Mouse (Mus musculus) hindbrain, embryonic 16.5 days (tissue): ENCODE measurements around the gene Pet117. TPM values are rescaled to one million over a fixed set of nuclear protein-coding genes. Genes with fewer than 3 reads are reported as not detected.

Experiments
- ATAC-seq: fragments of 200-750 bp; cut with Nextera tagmentation; 2 replicates; pipeline ENCODE4 v1.8.0; 2017; ENCODE audit warnings: moderate TSS enrichment, moderate library complexity
- H3K27ac ChIP-seq: fragments of 300-500 bp; sonication (generic); 2 replicates; pipeline ENCODE4 v1.5.1; 2014; ENCODE audit warnings: low read depth, mild to moderate bottlenecking, control low read depth, low read length, moderate library complexity
- H3K27me3 ChIP-seq: fragments of 300-500 bp; sonication (generic); replicated peaks from 2 replicates; pipeline ENCODE4 v1.6.1; 2014; ENCODE audit warnings: low read length; ENCODE audit not compliant: control insufficient read depth, insufficient read depth
- H3K36me3 ChIP-seq: fragments of 300-500 bp; sonication (generic); 2 replicates; pipeline ENCODE4 v1.6.1; 2014; ENCODE audit warnings: mild to moderate bottlenecking, low read length, moderate library complexity, mixed read lengths; ENCODE audit not compliant: control insufficient read depth, insufficient read depth
- H3K4me1 ChIP-seq: fragments of 300-500 bp; sonication (generic); 2 replicates; pipeline ENCODE4 v1.6.1; 2014; ENCODE audit warnings: low read depth, low read length; ENCODE audit not compliant: control insufficient read depth, insufficient read depth
- H3K4me2 ChIP-seq: fragments of 300-500 bp; sonication (generic); 2 replicates; pipeline ENCODE4 v1.6.1; 2014; ENCODE audit warnings: mild to moderate bottlenecking, low read length, control low read depth, moderate library complexity
- H3K4me3 ChIP-seq: fragments of 300-500 bp; sonication (generic); 2 replicates; pipeline ENCODE4 v1.5.1; 2014; ENCODE audit warnings: mild to moderate bottlenecking, low read length, control low read depth, moderate library complexity
- H3K9ac ChIP-seq: fragments of 300-500 bp; sonication (generic); 2 replicates; pipeline ENCODE4 v1.6.1; 2014; ENCODE audit warnings: low read depth, mild to moderate bottlenecking, control low read depth, low read length, moderate library complexity
- H3K9me3 ChIP-seq: fragments of 300-500 bp; sonication (generic); 2 replicates; pipeline ENCODE4 v1.6.1; 2014; ENCODE audit warnings: mild to moderate bottlenecking, low read length, moderate library complexity; ENCODE audit not compliant: control insufficient read depth
- WGBS: fragments of 180-500 bp; shearing (Covaris S2); extraction: QIAGEN DNeasy Blood & Tissue Kit; methylation state at CpG from one replicate; pipeline ENCODE4 v1.1.7; 2014; 5-methylcytosine and 5-hydroxymethylcytosine counted together
- polyA plus RNA-seq: library from polyadenylated mRNA; unstranded; fragments of >200 nt; fragmentation: Nextera tagmentation; extraction: Ambion mirVana; gene quantifications from 2 replicates; pipeline ENCODE4 v1.2.1, GENCODE M21; 2015

Gene Pet117
- polyA plus RNA-seq, 1 experiment from 2014 or later = 2.2 TPM

DNA sequence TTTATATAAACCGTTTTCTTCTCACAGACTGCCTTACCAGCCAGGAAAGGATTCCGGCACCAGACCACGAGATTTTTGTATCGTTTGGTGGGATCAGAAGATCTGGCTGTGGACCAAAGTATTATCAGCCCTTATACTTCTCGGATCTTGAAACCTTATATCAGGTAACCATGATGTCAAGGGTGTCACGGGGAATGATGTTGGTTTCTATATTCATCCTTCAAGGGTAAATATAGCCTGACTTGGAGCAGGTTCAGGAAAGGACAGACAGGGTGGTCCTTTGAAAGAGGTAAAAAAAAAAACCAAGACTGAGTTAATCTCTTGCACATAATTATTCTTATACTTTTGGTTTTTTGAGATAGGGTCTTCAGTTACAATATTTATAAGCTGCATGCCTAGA lies 31.9 kb downstream of the Pet117 start:
- Histone ChIP-seq H3K4me1 (no peaks in the 10 kb centered on the region), H3K27ac (no peak overlapping the region), H3K9me3 (no peaks in the 10 kb centered on the region), H3K4me3 (no peak overlapping the region), H3K4me2 (no peak overlapping the region), H3K27me3 (no peaks in the 10 kb centered on the region), H3K9ac (no peak overlapping the region), H3K36me3 (peaks cover 37% of the 10 kb centered on the region)
- ATAC-seq = no peak
- 94% methylated on average over 6 of the region's 6 CpGs for WGBS

DNA sequence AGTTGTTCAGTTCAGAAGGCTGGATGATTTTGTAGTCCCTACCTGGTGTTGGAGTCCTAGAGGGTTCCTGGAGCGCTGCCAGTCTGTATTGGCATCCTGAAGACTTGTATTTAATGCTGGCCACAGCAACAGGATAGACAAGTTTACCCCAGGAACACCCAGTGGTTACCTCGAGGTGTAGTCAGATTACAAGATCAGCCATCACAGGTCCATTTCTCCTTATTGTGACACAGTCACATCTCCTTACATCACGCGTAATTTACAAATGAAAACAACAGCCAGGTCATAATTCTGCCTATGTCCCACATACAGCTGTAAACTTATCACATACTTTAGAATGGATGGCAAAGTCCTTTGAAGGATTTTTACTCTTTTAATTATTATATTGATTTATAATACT lies 40.2 kb downstream of the Pet117 start:
- Histone ChIP-seq H3K9me3 (no peaks in the 10 kb centered on the region), H3K9ac (no peak overlapping the region), H3K27ac (no peak overlapping the region), H3K4me3 (no peak overlapping the region), H3K36me3 (peaks cover 29% of the 10 kb centered on the region), H3K27me3 (no peaks in the 10 kb centered on the region), H3K4me2 (no peak overlapping the region), H3K4me1 (no peaks in the 10 kb centered on the region)
- 92% methylated on average over 4 of the region's 4 CpGs for WGBS
- ATAC-seq = no peak

DNA sequence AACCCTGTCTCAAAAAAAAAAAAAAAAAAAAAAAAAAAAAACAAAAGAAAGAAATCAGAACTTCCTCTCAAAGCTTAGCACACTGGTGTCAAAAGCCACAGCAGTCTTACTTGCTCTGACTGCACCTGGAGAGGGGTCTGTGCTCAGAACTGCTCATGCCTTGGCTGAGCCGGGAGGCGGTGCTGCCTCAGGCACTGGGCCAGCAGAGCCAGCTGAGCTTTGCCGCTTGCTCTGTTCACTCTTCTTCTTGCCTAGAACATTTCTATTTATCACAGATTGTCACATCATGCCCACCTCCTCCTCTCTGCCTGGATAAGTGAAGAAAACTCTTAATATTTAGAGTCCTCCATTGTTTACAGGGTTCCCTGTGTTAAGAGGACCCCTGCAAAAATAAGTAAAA lies 41.8 kb downstream of the Pet117 start:
- Histone ChIP-seq H3K36me3 (peaks cover 25% of the 10 kb centered on the region), H3K9me3 (no peaks in the 10 kb centered on the region), H3K4me2 (no peak overlapping the region), H3K9ac (no peak overlapping the region), H3K27me3 (no peaks in the 10 kb centered on the region), H3K4me1 (no peaks in the 10 kb centered on the region), H3K4me3 (no peak overlapping the region), H3K27ac (no peak overlapping the region)
- WGBS = 81% methylated on average over 3 of the region's 3 CpGs
- ATAC-seq = peak; percentile 52; the same call in 1 of the 2 replicates

DNA sequence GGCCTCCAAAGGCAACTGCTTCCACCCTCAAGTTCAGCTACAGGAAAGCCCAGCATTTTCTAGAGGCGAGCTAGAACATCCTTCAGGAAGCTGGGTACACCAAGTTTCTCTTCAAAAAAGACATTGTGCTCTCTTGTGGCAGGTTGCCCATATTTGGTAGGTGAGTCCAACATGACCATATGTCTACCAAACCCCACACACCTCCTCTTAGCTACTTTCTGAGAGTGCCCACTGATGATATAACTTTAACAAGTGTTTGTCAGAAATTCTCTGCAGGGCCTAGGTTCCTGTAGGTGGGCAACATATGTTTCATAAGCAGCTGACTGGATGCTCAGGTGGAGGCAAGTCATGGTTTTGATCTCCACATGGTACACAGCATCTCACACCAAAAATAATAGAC lies 45.9 kb downstream of the Pet117 start:
- no peak for ATAC-seq
- H3K9ac ChIP-seq = no peak overlapping the region
- no peak overlapping the region for H3K4me2 ChIP-seq
- H3K4me3 ChIP-seq = no peak overlapping the region
- no peaks in the 10 kb centered on the region for H3K4me1 ChIP-seq
- WGBS = 90% methylated on average over 1 of the region's 1 CpGs
- no peak overlapping the region for H3K27ac ChIP-seq
- no peaks in the 10 kb centered on the region for H3K27me3 ChIP-seq
- H3K36me3 ChIP-seq = peaks cover 2% of the 10 kb centered on the region; the same call in 1 of the 2 replicates
- no peaks in the 10 kb centered on the region for H3K9me3 ChIP-seq

DNA sequence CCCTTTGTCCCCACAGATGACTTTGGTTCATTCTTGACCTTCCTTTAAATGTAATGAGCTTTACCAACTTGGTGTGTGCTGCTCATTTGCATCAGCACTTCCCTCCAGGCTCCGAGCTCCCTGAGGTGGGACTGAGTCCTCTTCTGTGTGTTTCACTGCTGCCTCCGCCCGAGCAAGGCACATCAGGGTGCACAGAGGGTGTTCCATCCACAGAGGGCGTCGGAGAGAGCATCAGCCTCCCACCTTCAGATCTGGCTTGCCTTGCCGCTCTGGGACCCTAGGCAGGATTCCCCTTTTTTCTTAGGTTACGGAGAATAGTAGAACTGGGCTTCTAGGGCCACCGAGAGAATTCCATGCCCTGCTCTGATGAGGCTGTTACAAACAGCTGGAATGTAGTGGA lies 48.1 kb downstream of the Pet117 start:
- peaks cover 2% of the 10 kb centered on the region; the same call in 1 of the 2 replicates for H3K36me3 ChIP-seq
- no peak overlapping the region for H3K4me2 ChIP-seq
- no peak overlapping the region for H3K27ac ChIP-seq
- no peaks in the 10 kb centered on the region for H3K4me1 ChIP-seq
- no peaks in the 10 kb centered on the region for H3K27me3 ChIP-seq
- no peak overlapping the region for H3K4me3 ChIP-seq
- H3K9ac ChIP-seq = no peak overlapping the region
- no peak for ATAC-seq
- WGBS = 54% methylated on average over 8 of the region's 8 CpGs
- H3K9me3 ChIP-seq = no peaks in the 10 kb centered on the region

DNA sequence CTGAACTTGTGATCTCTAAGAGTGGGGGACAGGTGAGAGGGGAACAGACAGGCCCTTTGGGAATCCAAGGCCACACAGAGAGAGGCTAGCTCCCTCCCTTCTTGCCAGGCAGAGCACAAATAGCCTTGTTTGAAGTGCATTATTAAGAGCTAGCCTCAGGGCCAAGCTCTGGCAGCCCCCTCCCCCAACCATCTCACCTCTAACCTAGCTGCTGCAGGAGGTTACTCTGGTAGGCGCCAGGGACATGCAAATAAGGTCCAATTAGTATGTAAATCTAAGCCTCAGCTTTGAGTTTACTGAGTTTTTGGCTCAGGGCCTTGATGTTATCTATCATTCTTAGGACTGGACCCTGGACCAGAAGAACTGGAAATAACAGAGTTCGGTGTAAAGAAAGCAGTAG lies 49.3 kb downstream of the Pet117 start:
- no peak overlapping the region for H3K4me2 ChIP-seq
- no peaks in the 10 kb centered on the region for H3K27me3 ChIP-seq
- H3K9me3 ChIP-seq = no peaks in the 10 kb centered on the region
- peaks cover 2% of the 10 kb centered on the region; the same call in 1 of the 2 replicates for H3K36me3 ChIP-seq
- 17% methylated on average over 2 of the region's 2 CpGs for WGBS
- no peak overlapping the region for H3K27ac ChIP-seq
- H3K9ac ChIP-seq = no peak overlapping the region
- no peaks in the 10 kb centered on the region for H3K4me1 ChIP-seq
- peak; percentile 50; the same call in 1 of the 2 replicates for ATAC-seq
- H3K4me3 ChIP-seq = no peak overlapping the region

DNA sequence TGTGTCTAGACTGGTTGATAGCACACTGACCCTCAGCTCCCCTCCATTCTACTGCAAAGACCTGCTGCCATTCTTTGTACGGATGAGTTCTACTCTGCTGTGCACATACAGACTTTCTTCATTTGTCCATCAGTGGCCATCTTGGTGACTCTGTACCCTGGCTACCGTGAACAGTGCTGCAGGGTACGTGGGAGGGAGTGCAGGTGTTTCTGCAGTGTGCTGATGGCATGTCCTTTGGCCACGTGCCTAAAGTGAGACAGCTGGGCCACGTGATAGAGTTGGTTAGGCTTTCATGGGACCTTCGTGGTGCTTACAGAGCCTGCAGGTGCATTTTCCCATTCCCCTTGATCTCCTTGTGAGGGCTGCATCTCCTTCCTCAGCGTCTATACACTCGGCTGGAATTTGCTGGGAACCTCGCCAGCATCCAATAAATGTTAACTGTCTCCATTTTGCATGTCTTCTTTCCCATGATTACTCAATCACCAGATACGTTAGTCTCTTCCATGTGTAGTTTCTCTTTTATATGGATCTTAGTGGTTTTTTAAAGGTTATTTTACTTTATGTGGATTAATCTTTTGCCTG lies 53.4 kb downstream of the Pet117 start:
- no peaks in the 10 kb centered on the region for H3K36me3 ChIP-seq
- whole genome bisulfite sequencing = 79% methylated on average over 10 of the region's 10 CpGs
- H3K9me3 ChIP-seq = no peaks in the 10 kb centered on the region
- H3K9ac ChIP-seq = no peak overlapping the region
- H3K27me3 ChIP-seq = no peaks in the 10 kb centered on the region
- no peaks in the 10 kb centered on the region for H3K4me1 ChIP-seq
- H3K27ac ChIP-seq = no peak overlapping the region
- no peak overlapping the region for H3K4me3 ChIP-seq
- H3K4me2 ChIP-seq = no peak overlapping the region
- no peak for ATAC-seq

Other genes with a start within 250 kb of the Pet117 start
- 12.4 and 14.9 TPM in 2 replicates for gene Mgme1, start 98.3 kb upstream of the Pet117 start, polyA plus RNA-seq
- gene Snx5, start 98.1 kb upstream of the Pet117 start, polyA plus RNA-seq = 68.0 and 72.8 TPM in 2 replicates
- 0.10 TPM in 1 of 2 replicates, not detected in the other for gene Ovol2, start 36.9 kb upstream of the Pet117 start, polyA plus RNA-seq
- 23.2 and 29.5 TPM in 2 replicates for gene Kat14, start within 50 bp of the Pet117 start, polyA plus RNA-seq
- 18.2 and 20.1 TPM in 2 replicates for gene Dzank1, start 158.4 kb downstream of the Pet117 start, polyA plus RNA-seq
- gene Polr3f, start 158.7 kb downstream of the Pet117 start, polyA plus RNA-seq = 21.5 and 23.9 TPM in 2 replicates
- 53.8 and 54.5 TPM in 2 replicates for gene Rbbp9, start 181.9 kb downstream of the Pet117 start, polyA plus RNA-seq
- 67.1 and 70.9 TPM in 2 replicates for gene Sec23b, start 187.2 kb downstream of the Pet117 start, polyA plus RNA-seq
- 59.8 and 63.3 TPM in 2 replicates for gene Smim26, start 225.1 kb downstream of the Pet117 start, polyA plus RNA-seq
- gene Dtd1, start 230.9 kb downstream of the Pet117 start, polyA plus RNA-seq = 137 and 144 TPM in 2 replicates